Mouse (Mus musculus): Measurements from ENCODE around the gene Aqp9. TPM values are rescaled to one million over a fixed set of nuclear protein-coding genes. Genes with fewer than 3 reads are reported as not detected.

The Aqp9 gene
- polyA plus RNA-seq, 1 experiment: 1.0 TPM

DNA sequence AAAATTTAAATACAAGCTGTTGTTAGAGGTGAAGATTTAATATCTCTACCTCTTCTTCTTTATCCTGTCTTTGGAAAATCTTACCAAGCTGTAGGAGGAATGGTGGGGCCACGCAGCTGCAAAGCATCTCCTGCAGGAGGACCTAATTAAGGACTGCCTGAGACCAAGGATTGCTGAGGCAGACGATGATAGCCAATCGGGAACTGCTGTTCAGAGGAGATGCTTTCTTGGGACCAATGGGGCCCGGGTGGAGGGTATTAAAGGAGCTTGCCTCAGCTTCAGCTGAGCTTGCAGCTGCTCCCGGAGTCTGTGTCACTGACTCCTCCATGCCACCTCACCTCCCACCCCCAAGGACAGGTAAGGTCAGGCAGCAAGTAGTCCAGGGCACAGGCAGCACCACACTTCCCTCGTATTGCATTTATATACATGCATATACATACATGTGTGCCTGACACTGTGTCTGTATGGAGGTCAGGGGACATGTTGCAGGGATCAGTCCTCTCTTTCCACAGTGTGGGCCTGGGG lies 99.6 kb downstream of the Aqp9 start:
- WGBS: 81% methylated on average over 6 of the region's 6 CpGs
- TF ChIP-seq POLR2A (IDR thresholded peaks at IDR 0.05; ENCODE audit: borderline replicate concordance, insufficient read depth, low read length): no peak
- no peak for TF ChIP-seq CTCF (IDR thresholded peaks at IDR 0.05; ENCODE audit: borderline replicate concordance, insufficient read depth, low read depth, low read length)
- Histone ChIP-seq H3K4me3 (replicated peaks; ENCODE audit: insufficient read depth, low read depth, low read length) (no peak overlapping the region), H3K4me1 (ENCODE audit: control insufficient read depth, insufficient read depth, low read length) (peaks cover 23% of the 10 kb centered on the region), H3K27me3 (ENCODE audit: control insufficient read depth, insufficient read depth, low read length) (no peaks in the 10 kb centered on the region), H3K27ac (ENCODE audit: insufficient read depth, low read length) (no peak overlapping the region)
- no peak for DNase-seq

DNA sequence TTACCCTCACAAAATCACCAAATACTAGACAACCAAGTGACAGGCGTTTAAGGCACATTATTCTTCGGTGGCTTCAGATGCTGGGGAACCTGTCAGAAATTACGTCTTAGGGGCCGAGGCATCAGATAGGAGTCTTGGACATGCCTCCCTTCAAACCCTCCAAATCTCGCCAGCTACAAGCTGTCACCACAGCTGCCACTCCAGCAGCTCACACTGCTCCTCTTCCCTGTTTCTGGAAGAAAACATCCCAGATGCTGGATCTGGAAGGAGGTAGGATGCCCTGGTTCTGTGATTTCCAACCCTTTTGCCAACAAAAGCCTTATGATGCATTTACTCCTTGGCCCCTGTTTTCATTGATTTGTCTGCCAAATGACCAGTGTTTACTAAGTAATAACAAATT lies 101.3 kb downstream of the Aqp9 start:
- WGBS: 67% methylated on average over 5 of the region's 5 CpGs

DNA sequence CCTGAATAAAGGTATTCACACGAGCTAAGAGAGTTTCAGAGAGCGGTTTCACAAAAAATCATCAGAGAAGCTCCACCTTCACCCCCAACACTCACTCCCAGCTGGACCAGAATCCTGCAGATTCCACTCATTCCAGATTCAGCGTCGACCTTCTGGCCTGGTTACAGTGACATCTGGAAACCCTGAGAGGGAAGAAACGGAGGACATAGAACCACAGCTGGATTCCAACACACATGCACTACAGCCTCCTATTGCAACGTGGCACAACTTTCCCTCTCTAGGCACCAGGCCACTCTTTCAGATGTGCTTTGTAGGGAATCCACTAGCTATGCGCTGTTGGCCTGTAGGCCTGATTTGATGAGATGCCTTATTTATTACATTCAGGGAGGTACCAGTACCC lies 102.0 kb downstream of the Aqp9 start:
- H3K27ac ChIP-seq (ENCODE audit: insufficient read depth, low read length): no peak overlapping the region
- H3K27me3 ChIP-seq (ENCODE audit: control insufficient read depth, insufficient read depth, low read length): no peaks in the 10 kb centered on the region
- peaks cover 14% of the 10 kb centered on the region for H3K4me1 ChIP-seq (ENCODE audit: control insufficient read depth, insufficient read depth, low read length)
- DNase-seq: no peak
- H3K4me3 ChIP-seq (replicated peaks; ENCODE audit: insufficient read depth, low read depth, low read length): no peak overlapping the region
- TF ChIP-seq CTCF (IDR thresholded peaks at IDR 0.05; ENCODE audit: borderline replicate concordance, insufficient read depth, low read depth, low read length): no peak
- no peak for TF ChIP-seq POLR2A (IDR thresholded peaks at IDR 0.05; ENCODE audit: borderline replicate concordance, insufficient read depth, low read length)
- 76% methylated on average over 7 of the region's 7 CpGs for WGBS

More for the DNA sequence above, 101.3 kb downstream of the Aqp9 start:
- no peak for DNase-seq
- H3K27ac ChIP-seq (ENCODE audit: insufficient read depth, low read length): no peak overlapping the region
- TF ChIP-seq POLR2A (IDR thresholded peaks at IDR 0.05; ENCODE audit: borderline replicate concordance, insufficient read depth, low read length) (no peak), CTCF (IDR thresholded peaks at IDR 0.05; ENCODE audit: borderline replicate concordance, insufficient read depth, low read depth, low read length) (no peak)
- H3K4me1 ChIP-seq (ENCODE audit: control insufficient read depth, insufficient read depth, low read length): peaks cover 15% of the 10 kb centered on the region
- no peak overlapping the region for H3K4me3 ChIP-seq (replicated peaks; ENCODE audit: insufficient read depth, low read depth, low read length)
- no peaks in the 10 kb centered on the region for H3K27me3 ChIP-seq (ENCODE audit: control insufficient read depth, insufficient read depth, low read length)

DNA sequence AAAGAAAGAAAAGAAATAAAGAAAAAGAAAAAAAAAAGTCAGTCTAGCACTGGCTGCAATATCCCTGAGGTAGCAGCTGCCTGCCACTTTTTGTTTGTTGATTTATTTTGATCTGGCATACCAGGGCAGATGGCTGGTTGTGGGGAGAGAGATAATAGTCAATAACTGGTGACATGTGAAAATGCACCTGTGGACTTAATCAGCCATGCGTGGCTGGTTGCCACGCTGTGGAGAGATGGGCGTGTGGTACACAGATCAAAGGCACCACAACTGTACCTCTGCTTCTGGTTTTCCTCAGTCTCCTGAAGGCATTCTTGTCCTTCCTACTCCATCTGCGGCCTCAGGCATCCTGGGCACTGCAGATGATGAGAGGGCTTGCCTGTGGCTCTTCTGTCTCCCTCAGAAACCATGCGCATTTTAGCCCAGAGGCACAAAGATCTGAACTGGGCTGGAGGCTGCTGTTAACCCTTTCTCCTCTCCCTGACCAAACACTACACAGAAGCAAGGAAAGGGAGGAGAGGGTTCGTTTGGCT lies 103.1 kb downstream of the Aqp9 start:
- H3K4me3 ChIP-seq (replicated peaks; ENCODE audit: insufficient read depth, low read depth, low read length): no peak overlapping the region
- H3K27ac ChIP-seq (ENCODE audit: insufficient read depth, low read length): no peak overlapping the region
- DNase-seq: no peak
- TF ChIP-seq CTCF (IDR thresholded peaks at IDR 0.05; ENCODE audit: borderline replicate concordance, insufficient read depth, low read depth, low read length): no peak
- no peak for TF ChIP-seq POLR2A (IDR thresholded peaks at IDR 0.05; ENCODE audit: borderline replicate concordance, insufficient read depth, low read length)
- H3K27me3 ChIP-seq (ENCODE audit: control insufficient read depth, insufficient read depth, low read length): no peaks in the 10 kb centered on the region
- 78% methylated on average over 6 of the region's 6 CpGs for WGBS
- H3K4me1 ChIP-seq (ENCODE audit: control insufficient read depth, insufficient read depth, low read length): peaks cover 8% of the 10 kb centered on the region; the same call in 1 of the 2 replicates

DNA sequence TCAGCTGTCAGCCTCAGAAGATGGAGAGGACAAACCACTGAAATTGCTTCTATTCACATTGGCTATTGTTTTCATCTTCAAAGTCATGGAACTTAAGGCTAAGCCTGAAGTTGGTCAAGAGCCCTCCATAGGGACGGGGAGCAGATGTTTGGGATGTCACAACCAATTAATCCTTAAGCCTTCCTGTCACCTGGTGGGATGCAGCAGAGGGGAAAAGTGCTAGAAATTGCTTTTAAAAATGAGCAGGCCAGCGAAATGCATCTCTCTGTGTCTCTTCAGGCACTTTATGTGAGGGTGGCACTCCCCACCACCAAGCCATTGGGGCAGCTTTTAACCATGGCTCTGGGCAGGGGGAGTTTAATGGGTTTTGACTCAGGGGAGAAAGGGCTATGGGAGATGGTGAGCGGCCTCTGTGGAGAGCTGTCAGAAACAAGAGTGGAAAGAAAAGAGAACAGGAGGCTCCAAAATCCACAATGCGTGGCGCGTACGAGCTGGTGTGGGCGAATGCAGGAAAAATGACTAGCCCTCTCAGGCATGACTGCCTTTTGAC lies 104.1 kb downstream of the Aqp9 start:
- WGBS: 86% methylated on average over 8 of the region's 8 CpGs
- no peak for DNase-seq
- Histone ChIP-seq H3K4me1 (ENCODE audit: control insufficient read depth, insufficient read depth, low read length) (peaks cover 8% of the 10 kb centered on the region; the same call in 1 of the 2 replicates), H3K27me3 (ENCODE audit: control insufficient read depth, insufficient read depth, low read length) (no peaks in the 10 kb centered on the region), H3K4me3 (replicated peaks; ENCODE audit: insufficient read depth, low read depth, low read length) (no peak overlapping the region), H3K27ac (ENCODE audit: insufficient read depth, low read length) (no peak overlapping the region)
- TF ChIP-seq POLR2A (IDR thresholded peaks at IDR 0.05; ENCODE audit: borderline replicate concordance, insufficient read depth, low read length) (no peak), CTCF (IDR thresholded peaks at IDR 0.05; ENCODE audit: borderline replicate concordance, insufficient read depth, low read depth, low read length) (no peak)

- DNase-seq: no peak
- Histone ChIP-seq H3K27ac (ENCODE audit: insufficient read depth, low read length) (no peak overlapping the region), H3K4me3 (replicated peaks; ENCODE audit: insufficient read depth, low read depth, low read length) (no peak overlapping the region), H3K4me1 (ENCODE audit: control insufficient read depth, insufficient read depth, low read length) (peaks cover 8% of the 10 kb centered on the region; the same call in 1 of the 2 replicates), H3K27me3 (ENCODE audit: control insufficient read depth, insufficient read depth, low read length) (no peaks in the 10 kb centered on the region)
- no peak for TF ChIP-seq CTCF (IDR thresholded peaks at IDR 0.05; ENCODE audit: borderline replicate concordance, insufficient read depth, low read depth, low read length)
Measured at GRCm38 (mm10) chr9:71063551-71063950, 104.9 kb downstream of the Aqp9 start.

DNA sequence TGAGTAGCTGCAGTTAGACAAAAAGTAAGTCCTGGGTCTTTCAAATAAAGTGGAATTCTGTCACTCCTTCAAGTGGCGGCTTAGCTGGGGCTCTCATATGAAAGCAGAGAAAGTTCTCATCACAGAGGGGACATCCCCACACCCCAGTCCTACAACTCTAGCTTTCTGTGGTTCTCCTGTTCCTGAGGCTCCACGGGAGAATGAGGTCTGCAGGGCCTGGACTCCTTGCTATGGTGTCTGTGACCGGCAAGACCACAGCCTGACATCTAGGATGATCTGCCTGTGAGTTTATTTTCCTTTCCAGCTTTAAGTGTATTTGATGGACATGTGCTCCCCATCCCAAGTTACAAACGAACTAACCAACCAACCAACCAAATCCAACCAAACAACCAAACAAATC lies 105.5 kb downstream of the Aqp9 start:
- no peak for DNase-seq
- Histone ChIP-seq H3K4me3 (replicated peaks; ENCODE audit: insufficient read depth, low read depth, low read length) (no peak overlapping the region), H3K27me3 (ENCODE audit: control insufficient read depth, insufficient read depth, low read length) (no peaks in the 10 kb centered on the region), H3K27ac (ENCODE audit: insufficient read depth, low read length) (no peak overlapping the region), H3K4me1 (ENCODE audit: control insufficient read depth, insufficient read depth, low read length) (peaks cover 8% of the 10 kb centered on the region; the same call in 1 of the 2 replicates)
- WGBS: 91% methylated on average over 4 of the region's 4 CpGs
- TF ChIP-seq POLR2A (IDR thresholded peaks at IDR 0.05; ENCODE audit: borderline replicate concordance, insufficient read depth, low read length) (no peak), CTCF (IDR thresholded peaks at IDR 0.05; ENCODE audit: borderline replicate concordance, insufficient read depth, low read depth, low read length) (no peak)

DNA sequence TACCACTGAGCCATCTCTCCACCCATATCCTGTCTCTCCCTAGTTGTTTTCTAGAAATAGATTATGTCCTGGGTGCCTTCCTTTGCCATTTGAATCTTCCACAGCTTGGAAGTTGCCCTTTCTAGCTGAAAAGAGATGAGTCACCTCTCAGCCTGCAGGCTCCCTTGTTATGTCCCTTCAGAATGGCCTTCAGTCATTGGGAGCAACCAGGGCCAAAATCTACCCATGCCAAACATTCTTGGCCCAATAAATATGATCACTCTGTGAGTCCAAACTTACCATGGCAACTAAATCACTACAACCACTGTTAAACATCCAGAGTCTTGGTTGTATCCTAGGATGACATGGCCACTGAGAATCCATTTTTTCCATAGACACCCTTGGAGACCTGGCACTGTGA lies 106.2 kb downstream of the Aqp9 start:
- Histone ChIP-seq H3K4me1 (ENCODE audit: control insufficient read depth, insufficient read depth, low read length) (peaks cover 8% of the 10 kb centered on the region; the same call in 1 of the 2 replicates), H3K27ac (ENCODE audit: insufficient read depth, low read length) (peak overlapping the region; percentile 50; the same call in 1 of the 2 replicates), H3K4me3 (replicated peaks; ENCODE audit: insufficient read depth, low read depth, low read length) (no peak overlapping the region), H3K27me3 (ENCODE audit: control insufficient read depth, insufficient read depth, low read length) (no peaks in the 10 kb centered on the region)
- DNase-seq: peak in 1 of 2 experiments; percentile 79
- no peak for TF ChIP-seq CTCF (IDR thresholded peaks at IDR 0.05; ENCODE audit: borderline replicate concordance, insufficient read depth, low read depth, low read length)
- TF ChIP-seq POLR2A (IDR thresholded peaks at IDR 0.05; ENCODE audit: borderline replicate concordance, insufficient read depth, low read length): no peak

Other genes with a start within 250 kb of the Aqp9 start
- 0.08 TPM in 1 of 2 replicates, not detected in the other for gene Lipc, start 216.5 kb downstream of the Aqp9 start, polyA plus RNA-seq (2012; rRNA removed)
- 3.3 and 7.1 TPM in 2 replicates for gene Aldh1a2, start 47.1 kb upstream of the Aqp9 start, polyA plus RNA-seq (2012; rRNA removed)

All from cerebellum, adult 2 months (tissue).